Mouse (Mus musculus) CH12.LX (cell line): Measurements from ENCODE around the gene Adam17.

Experiments
- CTCF ChIP-seq, 2 experiments: IDR thresholded peaks in 1 of 2; conservative IDR thresholded peaks in 1 of 2; 2 replicates each; pipeline ENCODE4 v1.5.1; 2011 to 2012; ENCODE audit warnings: low read depth in 2 of 2, low read length in 2 of 2, improper control_type of control experiment in 1 of 2, inconsistent platforms in 1 of 2, mild to moderate bottlenecking in 1 of 2, moderate library complexity in 1 of 2
- EP300 ChIP-seq: IDR thresholded peaks from 2 replicates; pipeline ENCODE4 v1.6.1; 2011; ENCODE audit warnings: low read length, improper control_type of control experiment
- POLR2AphosphoS2 ChIP-seq: IDR thresholded peaks from 2 replicates; pipeline ENCODE4 v1.6.1; 2011; ENCODE audit warnings: low read depth, low read length, improper control_type of control experiment
- USF2 ChIP-seq: conservative IDR thresholded peaks from 2 replicates; pipeline ENCODE4 v1.6.1; 2011; ENCODE audit warnings: low read depth, low read length, improper control_type of control experiment

DNA sequence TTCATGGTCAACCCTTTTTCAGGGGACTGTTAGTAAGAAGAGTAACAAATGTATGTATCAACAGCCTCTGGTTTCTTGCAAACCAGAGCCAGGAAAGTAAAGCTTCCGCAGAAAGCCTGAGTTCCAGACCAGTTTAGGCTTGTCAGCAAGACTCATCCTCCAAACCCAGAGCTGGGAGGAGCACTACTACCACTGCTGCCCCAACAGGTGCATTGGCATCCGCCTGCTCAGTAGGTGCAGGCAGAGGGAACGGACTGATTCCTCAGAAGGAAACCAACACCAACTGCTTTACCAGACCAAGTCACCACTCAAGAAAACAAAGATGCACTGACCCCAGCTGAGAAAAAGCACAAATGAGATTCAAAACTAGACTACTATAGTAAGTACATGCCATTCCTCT is 10.2 kb downstream of the Adam17 start:
- TF ChIP-seq CTCF (conservative IDR thresholded peaks at IDR 0.05 in 1 of 2, IDR thresholded peaks at IDR 0.05 in 1 of 2; ENCODE audit: low read depth in 2 of 2, low read length in 2 of 2) (no peak), EP300 (no peak), POLR2AphosphoS2 (no peak), USF2 (no peak)
